Mouse (Mus musculus): ENCODE data around the gene Osbpl3. TPM values are rescaled to one million over a fixed set of nuclear protein-coding genes. Genes with fewer than 3 reads are reported as not detected.

Osbpl3 gene
- 10 to 100 TPM; 39.2 to 44.0 TPM for total RNA-seq (2021)

DNA sequence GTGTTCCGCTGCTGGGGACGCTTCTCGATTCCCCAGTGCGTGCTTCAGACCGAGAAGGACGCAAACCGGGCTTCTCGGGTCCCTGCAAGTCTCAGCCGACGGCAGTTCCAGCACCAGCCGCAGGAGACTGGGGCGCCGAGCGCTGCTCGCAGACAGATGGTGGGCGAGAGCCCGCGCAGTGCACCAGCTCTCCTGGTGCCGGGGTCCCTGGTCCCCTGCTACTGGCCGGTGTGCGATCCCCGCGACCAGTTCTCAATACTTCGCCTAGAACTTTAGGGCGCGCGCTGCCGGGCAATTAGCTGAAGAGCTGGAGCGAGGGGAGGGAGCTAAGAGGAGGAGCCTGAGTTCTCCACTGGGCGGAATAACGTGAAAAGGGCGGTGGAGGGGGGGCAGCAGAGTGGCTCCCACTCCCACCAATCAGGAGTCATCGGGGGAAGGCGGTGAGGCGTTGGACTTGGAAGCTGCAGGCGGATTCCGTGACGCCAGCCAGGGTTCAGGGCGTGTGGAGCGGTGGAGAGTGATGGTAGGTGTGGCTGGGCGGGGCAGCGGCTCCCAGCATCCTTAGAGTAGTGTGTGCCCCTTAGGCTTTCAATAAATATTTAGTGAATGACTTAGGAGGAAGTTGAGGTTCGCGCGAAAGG, at the start of gene Osbpl3:
TSS of gene Osbpl3 (minus strand) at position 373 of the 641 bp plus-strand sequence.
- DNase-seq, result peak; percentile 92

DNA sequence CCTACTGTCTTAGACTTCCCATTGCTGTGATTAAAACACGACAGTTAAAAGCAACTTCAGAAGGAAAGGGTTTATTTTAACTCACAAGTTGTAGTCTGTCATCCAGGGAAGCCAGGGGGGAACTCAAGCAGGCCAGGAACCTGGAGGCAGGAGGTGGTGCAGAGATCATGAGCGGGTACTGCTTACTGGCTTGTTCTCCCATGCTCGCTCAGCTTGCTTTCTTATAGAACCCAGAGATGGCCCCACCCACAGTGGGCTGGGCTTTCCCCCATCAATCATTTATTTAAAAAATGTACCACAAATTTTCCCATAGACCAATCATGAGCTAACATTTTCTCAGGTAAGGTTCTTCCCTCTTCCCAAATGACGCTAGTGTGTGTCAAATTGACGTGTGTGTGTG, 49.5 kb upstream of the Osbpl3 start:
- DNase-seq, result no peak

DNA sequence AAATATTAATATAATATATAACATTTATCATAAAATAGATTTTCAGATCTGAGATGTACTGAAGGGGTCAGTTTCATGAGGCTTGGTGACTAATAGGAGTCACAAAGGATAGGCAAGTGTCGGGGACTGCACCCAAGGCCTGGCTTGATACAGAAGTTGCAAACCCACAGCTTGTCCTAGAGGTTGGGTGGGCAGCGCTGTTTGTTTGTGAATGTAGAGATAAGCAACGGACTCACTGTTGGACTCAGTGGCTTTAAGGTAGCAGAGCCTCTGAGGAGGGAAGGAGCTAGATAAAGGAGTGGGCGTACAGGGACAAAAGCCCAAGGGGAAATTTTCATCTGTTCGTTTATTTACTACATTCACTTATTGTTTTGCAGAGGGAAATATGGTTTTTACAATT, 48.7 kb upstream of the Osbpl3 start:
- DNase-seq, result no peak

DNA sequence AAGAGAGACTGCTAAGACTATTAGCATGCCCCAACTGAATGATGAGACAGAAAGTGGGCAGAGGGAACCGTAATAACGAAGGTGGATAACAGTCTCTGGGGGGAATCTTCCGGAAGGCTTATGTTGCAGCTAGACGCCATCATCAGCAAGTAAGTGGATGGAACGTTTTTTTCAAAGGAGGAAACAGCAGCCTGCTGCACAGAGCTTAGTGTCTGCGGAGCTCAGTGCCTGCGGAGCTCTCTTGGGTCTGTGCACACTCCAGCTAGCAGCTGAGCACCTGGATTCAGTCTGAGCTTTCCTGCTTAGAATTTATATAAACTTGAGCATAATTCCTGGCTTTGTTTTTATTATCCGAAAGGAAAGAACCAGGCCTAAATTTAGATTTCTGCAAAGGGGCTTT, 47.8 kb upstream of the Osbpl3 start:
- DNase-seq, result no peak

DNA sequence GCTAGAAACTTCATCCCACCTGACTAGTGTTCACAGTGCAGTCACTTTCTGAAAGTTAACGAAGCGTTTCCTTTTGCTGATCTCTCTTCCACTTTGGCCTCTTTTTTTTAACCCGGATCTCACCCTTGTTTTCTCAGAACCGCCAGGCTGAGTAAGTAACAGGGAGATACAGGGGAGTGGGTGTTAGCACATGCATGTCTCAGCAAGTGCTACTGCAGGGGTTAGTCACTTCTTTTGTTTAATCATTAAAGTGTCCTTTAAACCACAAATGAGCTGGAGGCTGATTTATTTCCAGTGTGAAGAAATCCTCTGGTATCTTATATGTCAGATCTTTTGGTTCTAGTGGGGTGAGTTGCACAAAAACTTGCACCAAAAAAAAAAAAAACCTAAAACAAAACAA, 47.0 kb upstream of the Osbpl3 start:
- no peak for DNase-seq

DNA sequence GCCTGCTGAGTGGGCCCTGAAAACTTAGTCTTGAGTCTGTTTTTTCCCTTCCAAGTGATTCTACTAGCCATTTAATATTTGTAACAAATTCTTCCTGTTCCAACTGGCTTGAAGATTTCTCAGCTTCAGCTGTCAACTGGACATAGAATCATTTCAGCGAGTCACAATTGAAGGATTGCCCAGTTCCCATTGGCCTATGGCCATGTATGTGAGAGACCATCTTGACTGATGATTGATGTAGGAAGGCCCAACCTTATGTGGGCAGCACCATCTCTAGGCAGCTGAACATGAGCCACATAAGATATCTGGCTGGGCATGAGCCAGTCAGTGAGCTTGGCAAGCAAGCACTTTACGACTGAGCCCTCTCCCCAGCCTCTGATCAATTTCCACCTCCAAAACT, 42.3 kb upstream of the Osbpl3 start:
- DNase-seq, result peak; percentile 55

DNA sequence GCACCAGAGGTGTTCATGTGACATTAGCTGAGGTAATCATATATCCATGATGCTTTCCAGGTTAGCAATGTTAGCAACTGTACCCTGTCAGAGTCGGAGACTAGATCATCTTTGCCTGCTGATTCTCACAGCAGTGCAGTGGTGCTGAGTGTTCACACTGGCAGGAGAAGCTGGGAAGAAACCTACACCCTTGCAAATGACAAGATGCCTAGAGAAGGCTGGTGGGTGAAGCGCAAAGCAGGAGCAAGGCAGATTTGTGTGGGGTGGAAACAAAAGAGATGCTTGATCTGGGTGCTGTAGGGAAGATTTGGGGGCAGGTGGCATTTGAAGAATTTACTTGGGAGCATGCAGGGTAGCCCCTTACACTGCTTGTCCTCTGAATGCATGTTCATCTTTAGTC, 34.5 kb upstream of the Osbpl3 start:
- no peak for DNase-seq

DNA sequence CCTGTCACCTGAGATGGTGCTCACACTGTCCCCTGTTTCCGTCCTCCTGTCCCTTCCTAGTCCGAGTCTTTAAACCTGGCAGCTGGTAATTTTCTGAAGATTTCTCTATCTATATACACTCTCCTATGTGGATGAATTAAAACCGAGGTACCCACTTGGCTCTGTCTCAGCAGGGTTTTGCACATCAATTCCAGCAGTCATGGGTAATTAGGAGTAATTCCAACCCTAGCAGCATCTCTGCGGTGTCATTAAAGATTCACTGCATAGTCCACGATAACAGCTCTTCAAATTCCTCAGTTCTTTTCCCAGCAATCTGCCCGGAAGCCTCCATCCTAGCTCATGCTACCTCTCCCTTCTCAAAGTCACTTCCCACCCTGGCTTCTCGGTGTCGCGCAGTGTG, 33.4 kb upstream of the Osbpl3 start:
- no peak for DNase-seq

DNA sequence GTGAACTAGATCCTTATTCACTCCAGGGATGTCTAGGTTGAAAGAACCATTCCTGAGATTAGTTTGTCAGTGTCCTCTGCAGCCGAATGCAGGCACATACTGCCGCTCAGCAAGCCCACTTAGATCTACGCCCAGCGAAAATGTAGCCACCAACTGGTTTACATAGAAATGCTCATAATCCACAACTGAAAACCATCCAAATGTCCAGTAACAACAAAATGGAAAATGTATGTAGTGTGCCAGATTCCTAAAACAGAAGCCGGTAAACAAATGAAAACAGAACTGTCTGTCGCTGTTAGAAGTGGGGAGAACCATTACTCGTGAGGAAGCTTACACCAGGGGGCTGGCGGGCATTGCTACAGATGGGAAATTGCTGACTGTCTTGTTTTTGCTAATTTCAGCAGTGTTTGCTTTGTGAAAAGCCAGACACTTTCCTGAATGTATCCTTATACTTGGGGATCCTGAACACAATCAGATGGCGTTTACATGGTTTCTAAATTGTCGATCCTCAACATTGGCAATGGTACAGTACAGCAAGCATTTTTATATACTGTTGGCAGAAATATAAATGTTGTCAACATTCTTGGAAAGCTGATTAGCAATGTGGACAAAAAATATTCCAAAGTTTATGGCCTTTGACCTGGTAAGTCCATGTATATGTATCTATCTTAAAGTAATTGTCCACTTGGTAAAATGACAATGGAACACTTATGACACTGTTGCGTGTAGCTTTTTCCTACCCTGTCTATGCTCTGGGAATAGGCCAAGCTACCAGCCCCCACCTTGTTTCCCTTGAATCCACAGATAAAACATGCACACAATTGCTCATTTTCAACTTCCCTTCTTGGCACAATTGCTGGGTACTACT, 30.3 kb upstream of the Osbpl3 start:
- DNase-seq, result no peak

DNA sequence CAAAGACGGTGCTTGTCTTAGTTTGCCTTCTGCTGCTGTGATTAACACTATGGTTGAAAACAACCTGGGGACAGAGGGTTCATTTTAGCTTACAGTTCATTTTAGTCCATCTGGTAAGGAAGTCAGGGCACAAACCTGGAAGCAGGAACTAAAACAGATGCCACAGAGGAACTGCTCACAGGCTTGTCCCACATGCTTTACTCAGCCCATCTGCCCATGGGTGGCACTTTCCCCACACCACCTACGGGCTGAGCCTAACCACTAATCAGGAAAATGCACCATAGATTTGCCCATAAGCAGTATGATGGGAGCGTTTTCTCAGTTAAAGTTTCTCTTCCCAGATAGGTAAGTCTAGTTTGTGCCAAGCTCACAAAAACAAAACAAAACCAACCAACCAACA, 27.4 kb upstream of the Osbpl3 start:
- no peak for DNase-seq

DNA sequence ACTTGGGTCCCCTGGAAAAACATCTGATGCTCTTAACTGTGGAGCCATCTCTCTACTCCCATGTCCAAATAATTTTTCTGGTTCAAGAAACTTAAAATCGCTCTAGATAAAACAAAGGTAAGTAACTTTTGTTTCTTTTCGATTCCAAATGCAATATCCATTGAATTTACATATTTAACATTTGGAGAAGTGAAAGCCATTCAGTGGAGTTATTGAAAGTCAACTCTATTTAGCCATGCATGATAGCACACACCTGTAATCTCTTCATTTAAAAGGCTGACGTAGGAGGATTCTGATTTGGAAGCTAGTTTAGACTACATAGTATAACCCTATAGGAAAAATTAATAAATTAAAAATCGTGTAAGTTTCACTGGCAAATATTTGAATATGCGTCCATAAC, 25.5 kb upstream of the Osbpl3 start:
- DNase-seq, result no peak

DNA sequence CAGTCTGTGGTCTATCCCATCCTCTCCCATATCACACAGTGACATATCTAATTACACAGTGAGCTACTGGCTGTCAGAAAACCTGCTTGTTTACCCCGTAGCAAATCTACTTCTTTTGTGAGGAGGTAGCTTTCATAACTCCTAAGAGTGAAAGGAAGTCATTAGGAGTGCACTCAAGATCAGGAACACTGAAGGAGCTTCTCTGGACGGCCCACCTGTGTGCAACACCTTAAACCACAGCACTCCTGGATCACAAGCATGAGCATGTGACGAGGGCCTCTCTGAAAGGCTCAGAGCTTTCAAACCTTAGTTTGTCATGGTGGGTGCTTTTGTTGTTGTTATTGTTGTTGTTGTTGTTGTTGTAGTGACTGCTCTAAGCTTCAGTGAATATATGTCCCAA, 10.4 kb upstream of the Osbpl3 start:
- no peak for DNase-seq

DNA sequence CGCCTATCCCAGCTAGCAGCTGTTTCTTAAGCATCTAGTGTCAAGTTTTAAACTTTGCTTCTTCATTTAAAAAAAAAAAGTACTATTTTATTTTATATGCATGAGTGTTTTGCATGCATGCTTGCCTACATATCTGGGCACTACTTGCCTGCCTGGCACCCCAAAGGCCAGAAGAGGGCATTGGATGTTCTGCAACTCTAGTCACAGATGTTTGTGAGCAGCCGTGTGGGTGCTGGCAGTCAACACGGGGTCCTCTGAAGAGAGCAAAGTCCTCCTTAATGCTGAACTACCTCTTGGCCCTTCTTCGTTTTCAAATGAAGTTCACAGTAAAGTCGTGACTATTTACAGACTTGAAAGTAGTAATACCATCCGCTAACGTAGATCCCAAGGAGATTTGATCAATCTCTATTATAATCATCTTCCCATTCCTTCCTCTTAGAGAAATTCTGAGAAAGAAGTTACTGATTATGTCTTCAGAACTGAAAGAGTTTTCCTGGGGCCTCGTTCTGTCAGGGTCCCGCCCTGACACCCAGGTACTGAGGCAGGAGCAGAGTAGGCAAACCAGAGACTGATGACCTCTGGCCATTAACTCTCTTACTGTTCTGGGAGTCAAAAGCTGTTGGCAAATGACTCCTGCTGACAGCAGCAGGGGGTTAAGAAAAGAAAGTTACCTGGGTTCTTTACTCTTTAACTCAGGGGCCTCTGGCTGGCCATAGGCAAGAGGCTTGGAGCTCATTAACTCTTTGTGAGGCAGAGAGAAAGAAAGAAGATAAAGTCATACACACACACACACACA, 8.9 kb upstream of the Osbpl3 start:
- no peak for DNase-seq

DNA sequence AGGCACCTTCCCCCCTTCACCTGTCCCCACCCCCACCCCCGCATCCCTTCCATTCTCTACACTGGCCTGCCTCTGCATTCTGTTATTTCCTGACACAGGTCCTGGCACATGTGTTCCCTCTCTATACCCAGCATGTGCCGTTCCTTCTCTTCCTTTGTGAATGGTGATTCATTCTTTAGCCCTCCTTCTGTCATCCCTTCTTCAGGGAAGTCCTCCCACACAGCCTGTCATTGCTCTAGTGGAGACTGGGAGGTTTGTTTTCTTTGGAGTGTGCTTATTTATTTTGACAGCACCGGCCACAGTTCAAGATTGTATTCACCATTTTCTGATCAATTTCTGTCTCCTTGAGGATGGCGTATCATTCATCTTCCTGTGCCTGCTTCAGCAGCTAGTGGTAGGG, 6.0 kb upstream of the Osbpl3 start:
- DNase-seq, result no peak

DNA sequence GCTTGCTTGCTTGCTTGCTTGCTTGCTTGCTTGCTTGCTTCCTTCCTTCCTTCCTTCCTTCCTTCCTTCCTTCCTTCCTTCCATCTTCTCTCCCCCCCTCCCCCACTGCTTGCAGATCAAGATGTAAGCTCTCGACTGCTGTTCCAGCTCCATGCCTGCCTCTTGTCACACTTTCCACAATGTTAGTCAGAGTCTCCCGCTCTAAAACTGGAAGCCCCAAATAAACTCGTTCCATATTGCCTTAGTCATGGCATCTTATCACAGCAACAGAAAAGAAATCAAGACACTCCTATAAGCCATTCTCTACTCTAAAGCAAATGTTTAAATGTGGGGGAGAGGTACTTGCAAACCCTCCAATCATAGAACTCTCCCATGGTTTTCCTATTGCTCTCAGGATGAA, 5.6 kb upstream of the Osbpl3 start:
- DNase-seq, result no peak

DNA sequence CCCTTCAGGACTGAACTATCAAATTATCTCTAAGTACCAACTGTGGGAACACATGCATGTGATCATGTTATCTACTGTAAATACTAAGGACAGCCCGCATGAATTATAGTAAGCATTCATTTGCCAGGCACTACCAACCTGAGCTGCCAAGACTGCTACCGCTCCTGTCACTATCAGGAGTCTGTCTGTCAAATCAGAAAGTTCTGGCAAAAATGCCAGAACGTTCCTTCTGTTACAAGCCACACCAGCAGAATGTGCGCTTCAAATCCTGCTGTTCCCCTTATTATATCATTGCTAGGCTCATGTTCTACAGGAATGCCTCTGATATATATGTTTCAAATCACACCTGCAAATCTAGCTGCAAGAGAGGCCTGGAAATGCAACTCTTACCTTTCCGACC, 4.6 kb upstream of the Osbpl3 start:
- no peak for DNase-seq

DNA sequence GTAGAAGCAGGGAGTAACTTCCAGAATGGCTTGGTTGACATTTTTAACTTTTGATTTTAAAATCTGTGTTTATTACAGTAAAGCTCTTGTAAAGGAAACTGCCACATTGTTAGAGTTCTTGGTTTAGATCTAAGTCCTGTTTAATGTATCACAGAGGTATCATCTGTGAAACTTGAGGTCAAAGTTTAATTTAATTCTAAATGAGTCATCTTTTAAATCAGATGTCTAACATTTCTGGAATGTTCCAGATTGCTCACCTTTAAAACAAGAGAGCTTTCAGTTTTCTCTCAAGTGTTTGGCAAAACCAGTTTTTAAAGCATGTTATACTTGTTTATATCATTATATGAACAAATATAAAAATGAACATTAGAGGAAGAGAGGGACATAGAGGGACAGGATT, 4.2 kb upstream of the Osbpl3 start:
- no peak for DNase-seq

DNA sequence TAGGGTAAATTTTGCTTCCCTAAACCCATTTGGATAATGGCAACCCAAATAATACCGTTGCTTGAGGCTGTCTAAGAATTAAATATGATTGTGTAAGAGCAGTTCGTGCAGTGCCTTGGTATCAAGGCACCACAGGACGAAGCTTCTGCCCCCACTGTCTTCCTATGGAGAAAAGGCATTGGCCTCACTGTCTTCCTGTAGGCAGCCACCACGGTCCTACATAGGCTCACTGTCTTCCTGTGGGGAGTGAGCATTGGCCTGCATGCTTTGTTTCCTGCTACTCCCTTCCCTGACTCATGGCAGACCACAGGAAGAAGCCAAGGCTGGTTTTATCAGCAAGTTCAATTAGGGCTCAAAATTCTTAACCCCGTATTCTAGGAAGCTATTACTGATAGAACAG, 3.3 kb upstream of the Osbpl3 start:
- DNase-seq, result no peak

DNA sequence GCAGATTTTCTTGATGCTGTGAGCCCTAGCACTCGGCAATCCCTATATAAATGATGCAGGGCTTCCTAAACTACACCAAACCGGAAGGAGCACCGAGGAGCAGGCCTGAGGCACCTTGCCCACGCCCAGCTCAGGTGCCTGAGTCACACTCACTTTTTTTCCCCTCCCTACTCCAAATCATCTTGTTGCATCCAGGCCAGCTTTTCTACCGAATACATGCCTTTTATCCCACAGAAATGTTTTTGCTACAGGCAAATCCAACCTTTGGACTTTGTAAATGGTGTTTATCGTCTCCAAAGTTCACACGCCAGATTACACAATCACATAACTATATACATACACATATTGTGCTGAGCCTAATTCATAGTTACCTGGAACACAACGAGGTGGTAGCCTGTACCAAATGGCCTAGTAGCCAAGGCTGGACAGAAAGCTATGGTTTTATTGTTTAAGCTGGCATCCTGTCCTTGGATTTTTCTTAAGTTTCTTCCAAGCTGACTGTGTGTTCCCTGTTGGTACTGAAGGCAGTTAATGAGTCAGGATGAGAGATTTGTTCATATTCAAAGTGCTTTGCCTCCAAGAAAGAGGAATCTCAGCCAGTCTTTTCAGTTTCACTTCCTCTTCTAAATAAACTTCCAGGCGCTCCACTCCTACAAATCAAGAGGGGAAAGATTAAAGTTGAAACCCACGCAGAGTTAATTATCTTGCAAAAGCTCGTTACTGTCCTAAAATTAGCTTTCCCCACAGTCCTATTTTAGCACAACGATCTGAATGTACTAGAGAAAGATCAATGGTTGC, 1.7 kb upstream of the Osbpl3 start:
- no peak for DNase-seq

DNA sequence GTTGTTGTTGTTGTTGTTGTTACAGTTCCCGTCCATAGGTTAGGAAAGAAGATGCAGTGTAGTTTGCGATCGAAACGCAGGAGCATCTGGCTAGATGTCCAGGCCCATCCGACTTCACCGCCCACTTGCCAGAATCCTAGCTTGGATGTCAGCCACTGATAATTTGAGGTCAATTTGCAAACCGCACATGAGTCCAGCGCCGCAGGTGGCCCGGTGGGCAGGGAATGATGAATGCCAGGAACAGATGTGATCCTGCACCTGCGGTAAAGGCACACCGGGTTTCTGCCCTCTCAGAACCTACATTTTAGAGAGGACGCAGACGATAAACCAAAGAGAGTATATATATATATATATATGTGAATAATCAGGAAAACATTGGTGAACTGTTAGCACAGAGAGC, 705 bp upstream of the Osbpl3 start:
- no peak for DNase-seq

DNA sequence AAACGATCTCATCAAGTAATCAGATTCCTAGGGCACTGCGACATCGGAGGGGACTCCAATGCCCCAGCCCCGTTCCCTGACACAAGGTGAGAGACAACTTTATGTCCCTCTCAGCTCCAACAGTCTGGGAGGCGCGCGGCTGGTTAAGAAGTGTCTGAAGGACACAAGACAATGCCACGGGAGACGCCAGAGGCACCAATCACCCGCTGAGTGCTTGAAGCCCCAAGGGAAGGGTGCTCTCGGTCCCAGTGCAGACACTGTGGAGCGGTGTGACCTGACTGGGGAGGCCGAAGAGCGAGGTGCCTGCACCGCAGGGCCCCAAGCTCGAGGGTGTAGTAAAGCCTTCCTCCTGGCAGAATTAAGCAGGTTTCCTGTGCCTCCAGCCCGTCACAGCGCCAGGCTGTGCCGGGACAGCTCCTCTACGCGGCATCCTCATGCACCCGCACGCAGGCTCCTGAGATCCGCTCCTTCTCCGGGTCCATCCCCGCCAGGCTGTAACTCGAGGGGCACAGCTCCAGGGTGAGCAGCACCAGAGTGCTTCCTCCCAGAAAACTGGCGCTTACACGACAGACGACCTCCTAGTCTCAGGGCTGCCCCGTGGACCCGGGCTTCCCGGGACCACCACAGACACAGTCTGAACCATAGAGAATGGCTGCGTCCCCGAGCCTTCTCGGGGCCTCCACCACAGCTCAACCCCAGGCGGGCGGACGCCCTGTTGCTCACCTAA, 736 bp downstream of the Osbpl3 start:
- DNase-seq, result peak; percentile 56

DNA sequence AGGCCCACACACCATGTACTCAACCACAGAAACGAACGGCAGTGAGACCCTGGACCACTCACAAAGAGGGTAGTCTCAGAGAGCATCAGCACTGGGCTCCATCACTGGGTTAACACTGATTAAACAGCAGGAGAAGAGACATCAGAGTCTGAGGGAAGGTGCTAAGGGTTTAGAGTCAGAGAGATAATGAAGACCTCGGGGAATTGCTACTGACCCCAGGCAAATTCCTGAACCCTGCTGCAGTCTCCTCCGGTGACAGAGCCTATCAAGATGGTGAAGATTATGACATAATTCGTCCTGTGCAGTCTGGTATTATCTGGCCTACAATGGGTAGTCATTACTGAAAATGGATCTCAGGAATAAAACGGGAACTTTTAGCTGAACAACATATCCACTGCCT, 2.4 kb downstream of the Osbpl3 start:
- no peak for DNase-seq

Measured in heart, postnatal 4 days (tissue).